Comparison of ENCODE assay signal across 8 mouse cellular contexts in genomic region chr11:98026248-98026569, GRCm38 (mm10). TPM values are rescaled to one million over a fixed set of nuclear protein-coding genes. Genes with fewer than 3 reads are reported as not detected.
DNase-seq lines count a peak whose midpoint lies in the region; ATAC-seq and TF ChIP-seq lines count a peak whose summit lies in the region.

No protein-coding gene starts in this region.

- 7% methylated on average over 15 of the region's 15 CpGs for WGBS in heart, postnatal 0 days
- WGBS in hindbrain, embryonic 15.5 days = 5% methylated on average over 15 of the region's 15 CpGs
- 4% methylated on average over 15 of the region's 15 CpGs for WGBS in midbrain, embryonic 13.5 days

- H3K4me2 ChIP-seq in heart, postnatal 0 days (ENCODE audit: low read depth, low read length) = peak overlapping the region; percentile 77
- H3K4me2 ChIP-seq in hindbrain, embryonic 15.5 days = peak overlapping the region; percentile 86
- H3K4me2 ChIP-seq in midbrain, embryonic 13.5 days (replicated peaks) = peak overlapping the region; percentile 90

- intact Hi-C loops in heart, postnatal 10 days (cut with DNase I) = no loop called here

- no peaks in the 10 kb centered on the region for H3K27me3 ChIP-seq in heart, postnatal 0 days (ENCODE audit: control insufficient read depth, insufficient read depth, low read length)
- no peaks in the 10 kb centered on the region for H3K27me3 ChIP-seq in hindbrain, embryonic 15.5 days
- no peaks in the 10 kb centered on the region for H3K27me3 ChIP-seq in midbrain, embryonic 13.5 days

- ATAC-seq in heart, postnatal 0 days (ENCODE audit: insufficient read depth, low read depth) = no peak
- ATAC-seq in hindbrain, embryonic 15.5 days (ENCODE audit: low FRiP score, low read depth) = no peak
- ATAC-seq in midbrain, embryonic 13.5 days = no peak

- no peak for DNase-seq in heart, postnatal 0 days (ENCODE audit: low spot score)
- no peak for DNase-seq in heart, postnatal 10 days
- no peak for DNase-seq in layer of hippocampus, adult 9-10 months (ENCODE audit: low spot score)
- DNase-seq in spleen, postnatal 14 days (ENCODE audit: low spot score in 2 of 2) = no peak
- no peak for DNase-seq in embryo, embryonic 10 days (ENCODE audit: low spot score)

- TF ChIP-seq CTCF in heart, postnatal 0 days (IDR thresholded peaks at IDR 0.05; ENCODE audit: low read depth) = no peak
- no peak for TF ChIP-seq CTCF in bone marrow macrophage, adult 2 months (IDR thresholded peaks at IDR 0.05; ENCODE audit: low read depth, low read length)

- peak overlapping the region; percentile 98 for H3K9ac ChIP-seq in heart, postnatal 0 days (replicated peaks; ENCODE audit: low read depth, low read length)
- peak overlapping the region; percentile 97 for H3K9ac ChIP-seq in hindbrain, embryonic 15.5 days
- H3K9ac ChIP-seq in midbrain, embryonic 13.5 days (replicated peaks) = peak overlapping the region; percentile 100

- no peak; the same call in 1 of the 2 replicates for TF ChIP-seq EP300 in heart, postnatal 0 days (IDR thresholded peaks at IDR 0.05; ENCODE audit: low read depth)

- H3K9me3 ChIP-seq in heart, postnatal 0 days (replicated peaks; ENCODE audit: control insufficient read depth, low read length) = no peaks in the 10 kb centered on the region
- no peaks in the 10 kb centered on the region for H3K9me3 ChIP-seq in hindbrain, embryonic 15.5 days
- no peaks in the 10 kb centered on the region for H3K9me3 ChIP-seq in midbrain, embryonic 13.5 days

- peak; percentile 57; the same call in 1 of the 2 replicates for TF ChIP-seq POLR2A in bone marrow macrophage, adult 2 months (IDR thresholded peaks at IDR 0.05; ENCODE audit: borderline replicate concordance, low read depth, low read length)

- peaks cover 31% of the 10 kb centered on the region for H3K36me3 ChIP-seq in heart, postnatal 0 days (replicated peaks; ENCODE audit: control insufficient read depth, insufficient read depth, low read length)
- H3K36me3 ChIP-seq in hindbrain, embryonic 15.5 days = peaks cover 32% of the 10 kb centered on the region
- H3K36me3 ChIP-seq in midbrain, embryonic 13.5 days = peaks cover 32% of the 10 kb centered on the region

- peak overlapping the region; percentile 90 for H3K27ac ChIP-seq in heart, postnatal 0 days (ENCODE audit: low read depth)
- peak overlapping the region; percentile 90 for H3K27ac ChIP-seq in bone marrow macrophage, adult 2 months (ENCODE audit: insufficient read depth, low read depth, low read length)
- H3K27ac ChIP-seq in hindbrain, embryonic 15.5 days (replicated peaks) = peak overlapping the region; percentile 87
- H3K27ac ChIP-seq in midbrain, embryonic 13.5 days = peak overlapping the region; percentile 89

- peaks cover 15% of the 10 kb centered on the region for H3K4me1 ChIP-seq in heart, postnatal 0 days (ENCODE audit: control insufficient read depth, insufficient read depth)
- H3K4me1 ChIP-seq in bone marrow macrophage, adult 2 months (ENCODE audit: control insufficient read depth, insufficient read depth, low read length) = peaks cover 32% of the 10 kb centered on the region
- peaks cover 34% of the 10 kb centered on the region for H3K4me1 ChIP-seq in hindbrain, embryonic 15.5 days (replicated peaks)
- peaks cover 37% of the 10 kb centered on the region for H3K4me1 ChIP-seq in midbrain, embryonic 13.5 days (replicated peaks)

- peak overlapping the region; percentile 85 for H3K4me3 ChIP-seq in heart, postnatal 0 days (ENCODE audit: low read depth, low read length)
- peak overlapping the region; percentile 94 for H3K4me3 ChIP-seq in bone marrow macrophage, adult 2 months (ENCODE audit: insufficient read depth, low read length)
- peak overlapping the region; percentile 87 for H3K4me3 ChIP-seq in hindbrain, embryonic 15.5 days
- H3K4me3 ChIP-seq in midbrain, embryonic 13.5 days (replicated peaks) = peak overlapping the region; percentile 97

RNA-seq across cellular contexts. Expression of gene Rpl19, which starts 0.3 kb away (rescaled TPM):
- 604 and 622 TPM in 2 replicates for total RNA-seq in heart, postnatal 0 days (2014; rRNA removed; ENCODE audit: low replicate concordance)
- polyA plus RNA-seq in heart, postnatal 0 days (2015; fragmentation: Nextera tagmentation; extraction: Ambion mirVana) = 588 TPM in 2 replicates
- 100 to 1,000 TPM; 713 to 718 TPM for total RNA-seq in heart, postnatal 10 days (2021)
- polyA plus RNA-seq in bone marrow macrophage, adult 2 months (2012; ENCODE audit: insufficient read depth, insufficient read length, missing spikeins) = 1,270 and 1,466 TPM in 2 replicates
- 632 and 657 TPM in 2 replicates for polyA plus RNA-seq in hindbrain, embryonic 15.5 days (2015; fragmentation: Nextera tagmentation; extraction: Ambion mirVana)
- polyA plus RNA-seq in midbrain, embryonic 13.5 days (2015; fragmentation: Nextera tagmentation; extraction: Ambion mirVana) = 699 and 710 TPM in 2 replicates

RNA-seq across cellular contexts. Expression of gene Cacnb1, which starts 3.4 kb away (rescaled TPM):
- total RNA-seq in heart, postnatal 0 days (2014; rRNA removed; ENCODE audit: low replicate concordance) = 5.5 and 6.2 TPM in 2 replicates
- polyA plus RNA-seq in heart, postnatal 0 days (2015; fragmentation: Nextera tagmentation; extraction: Ambion mirVana) = 4.8 and 5.2 TPM in 2 replicates
- total RNA-seq in heart, postnatal 10 days (2021) = 1 to 10 TPM; 7.4 to 8.0 TPM
- polyA plus RNA-seq in bone marrow macrophage, adult 2 months (2012; ENCODE audit: insufficient read depth, insufficient read length, missing spikeins) = 9.6 and 9.7 TPM in 2 replicates
- polyA plus RNA-seq in hindbrain, embryonic 15.5 days (2015; fragmentation: Nextera tagmentation; extraction: Ambion mirVana) = 62.2 and 70.1 TPM in 2 replicates
- polyA plus RNA-seq in midbrain, embryonic 13.5 days (2015; fragmentation: Nextera tagmentation; extraction: Ambion mirVana) = 49.8 and 51.8 TPM in 2 replicates

RNA-seq across cellular contexts. Expression of gene Stac2, which starts 27.1 kb away (rescaled TPM):
- total RNA-seq in heart, postnatal 0 days (2014; rRNA removed; ENCODE audit: low replicate concordance) = 0.15 TPM in 1 of 2 replicates, not detected in the other
- polyA plus RNA-seq in heart, postnatal 0 days (2015; fragmentation: Nextera tagmentation; extraction: Ambion mirVana) = 0.04 and 0.11 TPM in 2 replicates
- total RNA-seq in heart, postnatal 10 days (2021) = under 1 TPM; 0.31 to 0.42 TPM
- polyA plus RNA-seq in bone marrow macrophage, adult 2 months (2012; ENCODE audit: insufficient read depth, insufficient read length, missing spikeins) = 4.1 and 4.3 TPM in 2 replicates
- polyA plus RNA-seq in hindbrain, embryonic 15.5 days (2015; fragmentation: Nextera tagmentation; extraction: Ambion mirVana) = 6.4 and 9.7 TPM in 2 replicates
- 1.6 and 1.7 TPM in 2 replicates for polyA plus RNA-seq in midbrain, embryonic 13.5 days (2015; fragmentation: Nextera tagmentation; extraction: Ambion mirVana)

RNA-seq across cellular contexts. Expression of gene Arl5c, which starts 30.2 kb away (rescaled TPM):
- total RNA-seq in heart, postnatal 0 days (2014; rRNA removed; ENCODE audit: low replicate concordance) = 4.3 TPM in 1 of 2 replicates, not detected in the other
- polyA plus RNA-seq in heart, postnatal 0 days (2015; fragmentation: Nextera tagmentation; extraction: Ambion mirVana) = 2.9 TPM in 2 replicates
- 1 to 10 TPM; 1.6 to 1.7 TPM for total RNA-seq in heart, postnatal 10 days (2021)
- polyA plus RNA-seq in bone marrow macrophage, adult 2 months (2012; ENCODE audit: insufficient read depth, insufficient read length, missing spikeins) = 128 and 134 TPM in 2 replicates
- polyA plus RNA-seq in hindbrain, embryonic 15.5 days (2015; fragmentation: Nextera tagmentation; extraction: Ambion mirVana) = 12.9 and 13.7 TPM in 2 replicates
- 8.0 and 10.5 TPM in 2 replicates for polyA plus RNA-seq in midbrain, embryonic 13.5 days (2015; fragmentation: Nextera tagmentation; extraction: Ambion mirVana)

RNA-seq across cellular contexts. Expression of gene Plxdc1, which starts 40.0 kb away (rescaled TPM):
- 0.39 and 2.6 TPM in 2 replicates for total RNA-seq in heart, postnatal 0 days (2014; rRNA removed; ENCODE audit: low replicate concordance)
- 2.1 TPM in 2 replicates for polyA plus RNA-seq in heart, postnatal 0 days (2015; fragmentation: Nextera tagmentation; extraction: Ambion mirVana)
- 1 to 10 TPM; 4.8 to 6.9 TPM for total RNA-seq in heart, postnatal 10 days (2021)
- 25.5 and 30.4 TPM in 2 replicates for polyA plus RNA-seq in bone marrow macrophage, adult 2 months (2012; ENCODE audit: insufficient read depth, insufficient read length, missing spikeins)
- 1.4 and 1.5 TPM in 2 replicates for polyA plus RNA-seq in hindbrain, embryonic 15.5 days (2015; fragmentation: Nextera tagmentation; extraction: Ambion mirVana)
- polyA plus RNA-seq in midbrain, embryonic 13.5 days (2015; fragmentation: Nextera tagmentation; extraction: Ambion mirVana) = 0.38 and 0.63 TPM in 2 replicates
